Mouse (Mus musculus) CH12.LX (cell line): ENCODE data around the gene Tmem258. TPM values are rescaled to one million over a fixed set of nuclear protein-coding genes. Genes with fewer than 3 reads are reported as not detected.

Experiments used
- DNase-seq: peaks from one replicate; pipeline ENCODE4 v3.0.0-alpha.2; 2013; ENCODE audit errors: extremely low read depth
- H3K27ac ChIP-seq: 2 replicates; pipeline ENCODE4 v1.5.1; 2012; ENCODE audit warnings: low read depth, mild to moderate bottlenecking, control low read depth, moderate library complexity; ENCODE audit not compliant: insufficient read depth
- H3K27me3 ChIP-seq: replicated peaks from 2 replicates; pipeline ENCODE3; 2012; ENCODE audit warnings: inconsistent platforms
- H3K36me3 ChIP-seq, 2 experiments: replicated peaks in 1 of 2; 2 replicates each; pipeline versions ENCODE3 to v1.6.1; 2012; ENCODE audit warnings: inconsistent platforms in 1 of 2, low read length in 1 of 2, mild to moderate bottlenecking in 1 of 2, mixed read lengths in 1 of 2, moderate library complexity in 1 of 2; ENCODE audit not compliant: control insufficient read depth in 1 of 2, insufficient read depth in 1 of 2
- H3K4me1 ChIP-seq, 2 experiments: 2 replicates each; pipeline ENCODE4 v1.6.1; 2012; ENCODE audit warnings: inconsistent platforms in 1 of 2, moderate library complexity in 1 of 2; ENCODE audit not compliant: insufficient read depth in 2 of 2, control insufficient read depth in 1 of 2
- H3K4me2 ChIP-seq: 2 replicates; pipeline ENCODE4 v1.6.1; 2012; ENCODE audit warnings: low read depth, mild to moderate bottlenecking, control low read depth; ENCODE audit not compliant: poor library complexity, insufficient read depth, severe bottlenecking
- H3K4me3 ChIP-seq, 3 experiments: fragments of 150-350 bp in 1 of 3; sonication (generic) in 1 of 3; replicated peaks in 1 of 3; 2 replicates each; pipeline versions ENCODE3 to v1.5.1; 2011 to 2012; ENCODE audit warnings: low read depth in 2 of 3, low read length in 2 of 3, mild to moderate bottlenecking in 2 of 3, moderate library complexity in 2 of 3, control low read depth in 1 of 3, improper control_type of control experiment in 1 of 3, inconsistent platforms in 1 of 3, mixed read lengths in 1 of 3; ENCODE audit not compliant: poor library complexity in 1 of 3
- H3K79me2 ChIP-seq: replicated peaks from 2 replicates; pipeline ENCODE4 v1.6.1; 2012; ENCODE audit warnings: mild to moderate bottlenecking, moderate library complexity; ENCODE audit not compliant: control insufficient read depth, poor library complexity, insufficient read depth, severe bottlenecking; ENCODE audit errors: extremely low read depth
- H3K9ac ChIP-seq: 2 replicates; pipeline ENCODE4 v1.6.1; 2012; ENCODE audit warnings: low read depth, mild to moderate bottlenecking, control low read depth, moderate library complexity; ENCODE audit not compliant: insufficient read depth
- H3K9me3 ChIP-seq: replicated peaks from 2 replicates; pipeline ENCODE3; 2012; ENCODE audit warnings: low read length, inconsistent platforms, mixed read lengths
- E2F4 ChIP-seq: IDR thresholded peaks from 2 replicates; pipeline ENCODE4 v1.6.1; 2011; ENCODE audit warnings: low read depth, low read length, improper control_type of control experiment; ENCODE audit not compliant: insufficient replicate concordance
- ELF1 ChIP-seq: IDR thresholded peaks from 2 replicates; pipeline ENCODE4 v1.6.1; 2014; ENCODE audit warnings: low read depth, mild to moderate bottlenecking, inconsistent platforms, low read length, improper control_type of control experiment
- HCFC1 ChIP-seq: IDR thresholded peaks from 2 replicates; pipeline ENCODE4 v1.6.1; 2012; ENCODE audit warnings: low read depth, mild to moderate bottlenecking, inconsistent platforms, low read length, improper control_type of control experiment
- NELFE ChIP-seq: IDR thresholded peaks from 2 replicates; pipeline ENCODE4 v1.6.1; 2011; ENCODE audit warnings: low read depth, low read length, improper control_type of control experiment
- SIN3A ChIP-seq: IDR thresholded peaks from 2 replicates; pipeline ENCODE4 v1.6.1; 2012; ENCODE audit warnings: low read length, improper control_type of control experiment, inconsistent platforms
- dilution Hi-C: fragments of 300-500 bp; cut with MboI; formaldehyde crosslinking; loops from 2 replicates; pipeline ENCODE4 v1.14.3; 2020; ENCODE audit warnings: low sequenced_read_pairs; ENCODE audit not compliant: extremely low pct_unique_long_range_greater_than_20kb, extremely low pct_ligation_motif_present
- in situ Hi-C: fragments of 300-500 bp; cut with MboI; formaldehyde crosslinking; loops from 3 replicates; pipeline ENCODE4 v1.14.3; 2019; ENCODE audit warnings: low sequenced_read_pairs, low pct_ligation_motif_present, low pct_unique_long_range_greater_than_20kb, mixed read lengths
- polyA plus RNA-seq: library from polyadenylated mRNA; unstranded; fragments of >175 nt; gene quantifications from 2 replicates; pipeline ENCODE4 v1.2.1, GENCODE M21; 2012; ENCODE audit warnings: low read depth; ENCODE audit not compliant: insufficient read length
- total RNA-seq, 2 experiments: library from RNA; depleted of rRNA; stranded (reverse); fragments of 300-350 nt in 1 of 2; fragments of >200 nt in 1 of 2; gene quantifications; 2 replicates each; pipeline ENCODE4 v1.2.3; 2012 to 2014

Tmem258 gene
- total and polyA plus RNA-seq, 3 experiments: 164 to 344 (median 253) TPM

DNA sequence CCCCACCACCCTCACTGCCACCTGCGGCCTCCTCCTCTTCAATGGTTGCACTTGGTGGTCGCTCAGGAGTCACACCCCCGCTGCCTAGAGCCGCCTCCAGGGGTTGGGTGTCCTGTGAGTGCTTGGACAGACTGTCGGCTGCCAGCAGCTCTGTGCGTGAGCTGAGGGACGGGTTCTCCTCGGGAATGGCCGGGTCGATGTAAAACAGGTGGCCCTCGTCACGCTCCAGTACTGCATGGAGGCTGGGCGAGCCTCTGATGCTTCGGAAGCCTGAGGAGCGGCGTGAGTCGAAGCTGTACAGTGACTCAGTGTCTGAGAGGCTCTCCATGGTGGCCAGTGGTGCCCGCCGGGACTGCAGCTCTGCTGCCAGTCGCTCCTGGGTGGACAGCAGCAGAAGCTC lies 44.3 kb downstream of the Tmem258 start:
- Histone ChIP-seq H3K27me3 (peaks cover 82% of the 10 kb centered on the region), H3K4me3 (no peak overlapping the region)
- dilution Hi-C loops: no loop called here

More for the DNA sequence above, 44.3 kb downstream of the Tmem258 start:
- TF ChIP-seq SIN3A (no peak), HCFC1 (no peak), NELFE (no peak), E2F4 (no peak), ELF1 (no peak)
- Histone ChIP-seq H3K9me3 (no peaks in the 10 kb centered on the region), H3K9ac (no peak overlapping the region), H3K4me1 (peaks cover 11 to 24% of the 10 kb centered on the region in 2 experiments; a peak in 3 of 4 replicates), H3K4me2 (no peak overlapping the region), H3K27ac (no peak overlapping the region), H3K36me3 (no peaks in the 10 kb centered on the region), H3K79me2 (no peaks in the 10 kb centered on the region)
- in situ Hi-C loops: no loop called here
- no peak for DNase-seq

Other genes starting within 250 kb of the Tmem258 start
- 284 and 317 TPM in 2 replicates for gene Fth1, start 223.4 kb upstream of the Tmem258 start, total RNA-seq (2012; rRNA removed)
- gene Fth1, start 223.4 kb upstream of the Tmem258 start, total RNA-seq (2014; rRNA removed): 279 and 303 TPM in 2 replicates
- gene Fth1, start 223.4 kb upstream of the Tmem258 start, polyA plus RNA-seq: 2,849 and 3,031 TPM in 2 replicates
- 0.13 TPM in 1 of 2 replicates, not detected in the other for gene Best1, start 202.4 kb upstream of the Tmem258 start, total RNA-seq (2012; rRNA removed)
- not detected in 2 replicates for gene Best1, start 202.4 kb upstream of the Tmem258 start, total RNA-seq (2014; rRNA removed)
- not detected in 2 replicates for gene Best1, start 202.4 kb upstream of the Tmem258 start, polyA plus RNA-seq
- 0.04 TPM in 1 of 2 replicates, not detected in the other for gene Rab3il1, start 202.3 kb upstream of the Tmem258 start, total RNA-seq (2012; rRNA removed)
- not detected in 2 replicates for gene Rab3il1, start 202.3 kb upstream of the Tmem258 start, total RNA-seq (2014; rRNA removed)
- gene Rab3il1, start 202.3 kb upstream of the Tmem258 start, polyA plus RNA-seq: not detected in 2 replicates
- gene Fads3, start 162.4 kb upstream of the Tmem258 start, total RNA-seq (2012; rRNA removed): 0.50 and 1.1 TPM in 2 replicates
- not detected in 2 replicates for gene Fads3, start 162.4 kb upstream of the Tmem258 start, total RNA-seq (2014; rRNA removed)
- 0.26 and 0.29 TPM in 2 replicates for gene Fads3, start 162.4 kb upstream of the Tmem258 start, polyA plus RNA-seq
- gene Fads2, start 102.3 kb upstream of the Tmem258 start, total RNA-seq (2012; rRNA removed): 5.9 and 8.1 TPM in 2 replicates
- gene Fads2, start 102.3 kb upstream of the Tmem258 start, total RNA-seq (2014; rRNA removed): 1.00 and 1.7 TPM in 2 replicates
- gene Fads2, start 102.3 kb upstream of the Tmem258 start, polyA plus RNA-seq: 1.7 and 1.8 TPM in 2 replicates
- 34.8 and 37.2 TPM in 2 replicates for gene Fads1, start 21.1 kb upstream of the Tmem258 start, total RNA-seq (2012; rRNA removed)
- 30.5 and 30.6 TPM in 2 replicates for gene Fads1, start 21.1 kb upstream of the Tmem258 start, total RNA-seq (2014; rRNA removed)
- gene Fads1, start 21.1 kb upstream of the Tmem258 start, polyA plus RNA-seq: 37.6 and 44.7 TPM in 2 replicates
- gene Fen1, start 155 bp downstream of the Tmem258 start, total RNA-seq (2012; rRNA removed): 125 and 172 TPM in 2 replicates
- 156 and 167 TPM in 2 replicates for gene Fen1, start 155 bp downstream of the Tmem258 start, total RNA-seq (2014; rRNA removed)
- 111 and 119 TPM in 2 replicates for gene Fen1, start 155 bp downstream of the Tmem258 start, polyA plus RNA-seq
- 0.04 and 0.13 TPM in 2 replicates for gene Myrf, start 36.7 kb downstream of the Tmem258 start, total RNA-seq (2012; rRNA removed)
- not detected in 2 replicates for gene Myrf, start 36.7 kb downstream of the Tmem258 start, total RNA-seq (2014; rRNA removed)
- 0.10 and 0.11 TPM in 2 replicates for gene Myrf, start 36.7 kb downstream of the Tmem258 start, polyA plus RNA-seq
- gene Dagla, start 100.9 kb downstream of the Tmem258 start, total RNA-seq (2012; rRNA removed): 0.21 and 0.55 TPM in 2 replicates
- not detected in 2 replicates for gene Dagla, start 100.9 kb downstream of the Tmem258 start, total RNA-seq (2014; rRNA removed)
- 0.12 and 0.21 TPM in 2 replicates for gene Dagla, start 100.9 kb downstream of the Tmem258 start, polyA plus RNA-seq
- gene Syt7, start 185.1 kb downstream of the Tmem258 start, total RNA-seq (2012; rRNA removed): not detected in 2 replicates
- gene Syt7, start 185.1 kb downstream of the Tmem258 start, total RNA-seq (2014; rRNA removed): not detected in 2 replicates
- gene Syt7, start 185.1 kb downstream of the Tmem258 start, polyA plus RNA-seq: not detected in 2 replicates